Mouse (Mus musculus) hindbrain, embryonic 13.5 days (tissue): ENCODE results near the gene Map3k14. TPM values are rescaled to one million over a fixed set of nuclear protein-coding genes. Genes with fewer than 3 reads are reported as not detected.
A peak's percentile ranks its signal among the peaks of the same experiment; 100 is the strongest.

Source experiments
- ATAC-seq: fragments of 200-750 bp; cut with Nextera tagmentation; 2 replicates; pipeline ENCODE4 v1.8.0; 2017; ENCODE audit warnings: moderate TSS enrichment; ENCODE audit not compliant: low FRiP score
- H3K27ac ChIP-seq: fragments of 300-500 bp; sonication (generic); 2 replicates; pipeline ENCODE4 v1.5.1; 2015; ENCODE audit warnings: inconsistent platforms, mild to moderate bottlenecking, moderate library complexity
- H3K27me3 ChIP-seq: fragments of 300-500 bp; sonication (generic); 2 replicates; pipeline ENCODE4 v1.6.1; 2015; ENCODE audit warnings: mild to moderate bottlenecking, inconsistent platforms
- H3K36me3 ChIP-seq: fragments of 300-500 bp; sonication (generic); 2 replicates; pipeline ENCODE4 v1.6.1; 2015; ENCODE audit warnings: mild to moderate bottlenecking, inconsistent platforms
- H3K4me1 ChIP-seq: fragments of 300-500 bp; sonication (generic); replicated peaks from 2 replicates; pipeline ENCODE4 v1.6.1; 2015; ENCODE audit warnings: inconsistent platforms
- H3K4me2 ChIP-seq: fragments of 300-500 bp; sonication (generic); 2 replicates; pipeline ENCODE4 v1.6.1; 2015; ENCODE audit warnings: inconsistent platforms, mild to moderate bottlenecking, moderate library complexity
- H3K4me3 ChIP-seq: fragments of 300-500 bp; sonication (generic); 2 replicates; pipeline ENCODE4 v1.5.1; 2015; ENCODE audit warnings: mild to moderate bottlenecking, inconsistent platforms
- H3K9ac ChIP-seq: fragments of 300-500 bp; sonication (generic); 2 replicates; pipeline ENCODE4 v1.6.1; 2015; ENCODE audit warnings: mild to moderate bottlenecking, inconsistent platforms
- H3K9me3 ChIP-seq: fragments of 300-500 bp; sonication (generic); 2 replicates; pipeline ENCODE4 v1.6.1; 2016; ENCODE audit warnings: inconsistent platforms
- WGBS: fragments of 180-500 bp; shearing (Covaris S2); methylation state at CpG from one replicate; pipeline ENCODE4 v1.1.7; 2015; 5-methylcytosine and 5-hydroxymethylcytosine counted together
- polyA plus RNA-seq: library from polyadenylated mRNA; unstranded; fragments of >200 nt; fragmentation: Nextera tagmentation; extraction: Ambion mirVana; gene quantifications from 2 replicates; pipeline ENCODE4 v1.2.1, GENCODE M21; 2015

The Map3k14 gene
- polyA plus RNA-seq, 1 experiment from 2014 or later = 3.2 TPM

DNA sequence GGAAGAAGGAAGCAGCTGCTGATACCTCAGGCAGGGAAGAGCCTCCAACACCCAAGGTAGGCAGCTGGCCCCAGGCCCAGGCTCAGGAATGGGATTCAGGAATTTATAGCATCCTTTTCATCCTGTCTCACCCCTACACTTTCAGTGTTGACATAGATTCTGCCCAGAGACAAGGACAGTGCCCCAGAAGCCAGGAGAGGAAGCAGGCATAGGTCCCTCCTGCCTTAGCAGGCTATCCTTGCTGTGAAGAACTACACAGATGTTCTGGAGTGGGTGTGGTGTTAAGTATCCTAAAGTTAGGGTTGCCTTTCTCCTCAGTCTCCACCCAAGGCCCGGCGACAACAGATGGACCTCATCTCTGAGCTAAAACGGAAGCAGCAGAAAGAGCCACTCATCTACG lies 69.9 kb downstream of the Map3k14 start:
- peaks cover 40% of the 10 kb centered on the region for H3K4me1 ChIP-seq
- no peak overlapping the region for H3K27ac ChIP-seq
- peaks cover 93% of the 10 kb centered on the region for H3K27me3 ChIP-seq
- ATAC-seq = no peak
- H3K9ac ChIP-seq = no peak overlapping the region
- H3K9me3 ChIP-seq = no peaks in the 10 kb centered on the region
- peaks cover 16% of the 10 kb centered on the region for H3K36me3 ChIP-seq
- H3K4me2 ChIP-seq = no peak overlapping the region
- WGBS = 86% methylated on average over 4 of the region's 4 CpGs
- H3K4me3 ChIP-seq = no peak overlapping the region

DNA sequence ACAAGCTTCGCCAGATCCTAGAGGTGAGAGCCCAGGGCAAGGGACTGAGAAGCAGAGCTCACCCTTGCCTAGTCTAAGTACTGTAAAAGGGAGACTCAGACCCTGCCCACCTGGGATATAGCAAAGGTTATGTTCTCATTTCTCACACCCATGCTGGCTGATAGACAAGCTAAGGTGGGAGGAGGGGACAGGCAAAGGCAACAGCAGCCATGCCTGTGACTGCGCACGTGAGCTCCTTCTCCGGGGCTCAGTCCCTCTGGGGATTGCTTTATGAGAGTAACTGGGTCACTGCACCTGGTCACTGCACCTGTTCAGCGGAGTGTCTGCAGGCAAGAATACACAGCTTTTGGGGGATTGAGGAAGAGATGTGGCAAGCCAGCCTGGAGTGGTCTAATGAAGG lies 71.6 kb downstream of the Map3k14 start:
- ATAC-seq = no peak
- Histone ChIP-seq H3K9me3 (no peaks in the 10 kb centered on the region), H3K36me3 (peaks cover 16% of the 10 kb centered on the region), H3K9ac (no peak overlapping the region), H3K27ac (no peak overlapping the region), H3K27me3 (peaks cover 100% of the 10 kb centered on the region), H3K4me1 (peaks cover 33% of the 10 kb centered on the region), H3K4me3 (no peak overlapping the region), H3K4me2 (no peak overlapping the region)
- WGBS = 86% methylated on average over 5 of the region's 5 CpGs

DNA sequence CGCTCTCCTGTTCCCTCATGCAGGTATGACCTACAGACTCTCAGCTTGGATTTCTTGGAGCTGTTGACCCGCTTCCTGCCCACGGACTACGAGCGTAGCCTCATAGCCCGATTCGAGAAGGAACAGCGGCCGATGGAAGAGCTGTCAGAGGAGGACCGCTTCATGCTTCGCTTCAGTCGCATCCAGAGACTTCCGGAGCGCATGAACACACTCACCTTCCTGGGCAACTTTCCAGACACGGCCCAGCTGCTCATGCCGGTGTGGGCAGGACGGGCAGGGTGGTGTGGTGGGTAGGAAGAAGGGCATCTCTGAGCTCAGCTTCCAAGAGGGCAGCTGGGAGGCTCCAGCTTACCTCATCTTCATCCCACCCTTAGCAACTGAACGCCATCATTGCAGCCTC lies 72.0 kb downstream of the Map3k14 start:
- no peaks in the 10 kb centered on the region for H3K9me3 ChIP-seq
- WGBS = 92% methylated on average over 18 of the region's 18 CpGs
- H3K27me3 ChIP-seq = peaks cover 100% of the 10 kb centered on the region
- peaks cover 33% of the 10 kb centered on the region for H3K4me1 ChIP-seq
- H3K27ac ChIP-seq = no peak overlapping the region
- ATAC-seq = no peak
- no peak overlapping the region for H3K9ac ChIP-seq
- H3K36me3 ChIP-seq = peaks cover 16% of the 10 kb centered on the region
- H3K4me2 ChIP-seq = no peak overlapping the region
- no peak overlapping the region for H3K4me3 ChIP-seq

DNA sequence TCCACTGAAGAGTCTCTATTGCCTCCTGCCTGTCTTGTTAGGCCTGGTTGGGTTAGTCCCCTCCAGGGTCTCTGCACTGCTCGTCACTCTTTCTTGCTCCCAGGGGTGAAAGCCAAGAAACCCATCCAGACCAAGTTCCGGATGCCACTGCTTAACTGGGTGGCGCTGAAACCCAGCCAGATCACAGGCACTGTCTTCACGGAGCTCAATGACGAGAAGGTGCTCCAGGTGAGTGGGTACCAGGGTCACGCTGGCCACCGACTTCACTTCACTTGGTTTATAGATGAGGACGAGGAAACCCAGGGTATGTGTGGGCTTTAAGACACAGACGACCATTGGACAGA lies 73.5 kb downstream of the Map3k14 start:
- Histone ChIP-seq H3K36me3 (peaks cover 21% of the 10 kb centered on the region), H3K4me3 (no peak overlapping the region), H3K9me3 (no peaks in the 10 kb centered on the region), H3K27me3 (peaks cover 99% of the 10 kb centered on the region), H3K9ac (no peak overlapping the region), H3K27ac (no peak overlapping the region), H3K4me1 (peaks cover 22% of the 10 kb centered on the region), H3K4me2 (no peak overlapping the region)
- WGBS = 28% methylated on average over 9 of the region's 9 CpGs
- no peak for ATAC-seq

DNA sequence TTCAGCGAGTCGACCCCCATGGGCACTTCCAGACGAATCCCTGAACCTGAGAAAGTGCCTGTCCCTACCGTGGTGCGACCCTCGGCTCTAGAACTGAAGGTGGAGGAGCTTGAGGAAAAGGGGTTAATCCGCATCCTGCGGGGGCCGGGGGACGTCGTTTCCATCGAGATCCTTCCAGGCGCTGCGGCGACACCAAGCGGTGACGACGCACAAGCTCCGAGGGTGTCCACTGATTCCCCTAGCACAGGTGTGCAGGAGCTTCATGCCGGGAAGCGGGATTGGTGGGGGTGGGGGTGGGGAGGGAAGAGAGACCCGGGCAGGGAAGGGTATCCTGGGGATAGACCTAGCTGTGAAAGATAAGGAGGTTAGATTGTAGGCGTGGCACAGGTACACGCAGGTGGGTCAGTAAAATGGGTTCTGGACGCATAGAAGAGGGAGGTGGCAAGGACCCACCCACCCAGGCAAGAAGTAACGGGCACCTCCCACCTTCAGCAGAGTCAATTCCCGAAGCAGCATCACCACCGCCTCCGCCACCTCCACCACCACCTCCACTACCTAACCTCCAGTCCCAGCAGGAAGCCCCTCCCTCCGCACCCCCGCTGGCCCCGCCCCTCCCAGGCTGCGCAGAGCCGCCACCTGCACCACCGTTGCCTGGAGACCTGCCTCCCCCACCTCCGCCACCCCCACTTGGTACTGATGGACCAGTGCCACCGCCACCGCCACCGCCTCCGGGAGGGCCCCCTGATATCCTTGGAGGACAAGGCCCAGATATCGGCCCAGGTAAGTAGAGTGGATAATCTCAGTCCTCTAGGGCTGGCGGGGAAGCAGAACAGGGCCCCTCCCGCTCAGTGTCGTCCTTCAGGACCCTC lies 74.1 kb downstream of the Map3k14 start:
- Histone ChIP-seq H3K4me3 (peak overlapping the region; percentile 37), H3K4me1 (peaks cover 16% of the 10 kb centered on the region), H3K4me2 (peak overlapping the region; percentile 56), H3K27ac (no peak overlapping the region), H3K27me3 (peaks cover 95% of the 10 kb centered on the region), H3K36me3 (peaks cover 23% of the 10 kb centered on the region), H3K9ac (peak overlapping the region; percentile 53), H3K9me3 (no peaks in the 10 kb centered on the region)
- ATAC-seq = peak; percentile 55
- WGBS = 8% methylated on average over 37 of the region's 44 CpGs

DNA sequence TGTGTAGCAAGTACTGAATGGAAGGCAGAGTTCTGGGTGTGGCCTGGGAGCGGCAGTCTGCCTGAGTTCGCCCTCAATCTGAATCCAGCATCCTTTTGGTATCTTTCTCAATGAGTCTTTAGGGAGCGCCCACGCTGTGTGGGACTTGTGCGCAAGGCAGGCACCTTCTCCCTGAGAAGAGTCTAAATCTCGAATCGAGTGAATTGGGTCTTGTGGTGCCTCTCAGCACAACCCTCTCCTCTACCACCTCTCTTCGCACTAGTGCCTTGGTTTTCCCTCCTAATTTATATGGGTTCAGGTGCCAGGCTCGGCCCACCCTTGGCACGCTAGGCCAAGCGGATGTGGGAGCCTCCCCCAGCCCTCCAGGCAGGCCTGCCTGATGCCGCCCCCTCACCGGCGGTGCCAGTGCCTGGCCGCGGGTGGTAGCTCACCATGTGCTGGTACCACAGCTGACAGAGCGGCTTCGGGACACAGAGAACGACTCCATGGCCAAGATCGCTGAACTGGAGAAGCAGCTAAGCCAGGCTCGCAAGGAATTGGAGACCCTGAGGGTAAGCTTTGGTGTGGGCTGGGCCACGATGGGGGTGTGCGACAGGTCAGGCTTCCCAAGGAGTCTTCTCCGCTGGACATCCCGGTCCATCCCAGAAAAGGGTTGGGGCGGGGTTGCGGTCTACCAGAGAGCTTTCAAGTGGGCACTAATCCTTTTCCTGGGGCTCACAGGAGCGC lies 74.9 kb downstream of the Map3k14 start:
- Histone ChIP-seq H3K9ac (peak overlapping the region; percentile 53), H3K4me3 (peak overlapping the region; percentile 37), H3K4me1 (peaks cover 15% of the 10 kb centered on the region), H3K36me3 (peaks cover 25% of the 10 kb centered on the region), H3K9me3 (no peaks in the 10 kb centered on the region), H3K27me3 (peaks cover 87% of the 10 kb centered on the region), H3K27ac (no peak overlapping the region), H3K4me2 (peak overlapping the region; percentile 56)
- 16% methylated on average over 28 of the region's 28 CpGs for WGBS
- peak; percentile 27 for ATAC-seq

DNA sequence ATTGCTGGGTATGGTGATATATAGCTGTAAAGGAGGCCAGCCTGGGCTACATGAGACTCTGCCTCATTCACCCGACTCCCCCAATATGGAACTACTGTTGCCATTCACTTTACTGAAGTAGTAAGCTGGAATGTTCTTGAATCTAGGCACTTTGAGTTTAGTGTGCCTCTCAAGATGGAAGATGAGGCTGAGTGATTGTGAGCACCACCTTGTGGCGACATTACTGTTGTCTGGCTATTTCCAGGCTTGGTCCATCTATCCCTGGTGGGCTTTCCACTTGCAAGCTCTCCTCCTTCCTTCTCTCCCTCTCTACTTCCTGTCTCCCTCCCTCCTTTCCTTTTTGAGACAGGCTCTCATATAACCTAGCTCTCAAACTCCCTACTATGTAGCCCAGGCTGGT lies 82.4 kb downstream of the Map3k14 start:
- peaks cover 23% of the 10 kb centered on the region for H3K27me3 ChIP-seq
- H3K4me3 ChIP-seq = no peak overlapping the region
- 0 out of 2 replicates have a peak, but pooled peaks cover 9% of the 10 kb centered on the region for H3K36me3 ChIP-seq
- no peaks in the 10 kb centered on the region for H3K4me1 ChIP-seq
- 48% methylated on average over 2 of the region's 2 CpGs for WGBS
- no peak overlapping the region for H3K9ac ChIP-seq
- H3K4me2 ChIP-seq = no peak overlapping the region
- no peaks in the 10 kb centered on the region for H3K9me3 ChIP-seq
- no peak for ATAC-seq
- H3K27ac ChIP-seq = no peak overlapping the region

DNA sequence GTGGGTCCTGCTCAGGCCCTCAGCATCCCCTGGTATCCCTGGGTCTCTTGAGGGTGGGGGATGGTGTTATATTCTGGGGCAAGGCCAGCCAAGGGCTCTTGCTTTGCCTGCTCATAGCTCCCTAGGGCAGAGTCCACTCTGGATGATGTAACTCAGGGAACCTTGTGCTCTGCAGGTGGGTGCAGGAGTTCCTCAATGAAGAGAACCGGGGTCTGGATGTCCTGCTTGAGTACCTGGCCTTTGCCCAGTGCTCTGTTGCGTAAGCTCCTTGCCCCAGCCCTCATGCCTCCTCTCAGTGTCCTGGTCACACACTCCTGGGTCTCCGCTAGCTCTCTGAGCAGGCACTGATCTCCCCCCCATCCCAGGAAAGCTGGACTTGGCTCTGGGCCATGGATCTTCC lies 85.4 kb downstream of the Map3k14 start:
- Histone ChIP-seq H3K9ac (no peak overlapping the region), H3K36me3 (no peaks in the 10 kb centered on the region), H3K4me2 (no peak overlapping the region), H3K27ac (no peak overlapping the region), H3K4me1 (no peaks in the 10 kb centered on the region), H3K27me3 (peaks cover 13% of the 10 kb centered on the region; the same call in 1 of the 2 replicates), H3K9me3 (no peaks in the 10 kb centered on the region), H3K4me3 (no peak overlapping the region)
- WGBS = 85% methylated on average over 3 of the region's 3 CpGs
- no peak for ATAC-seq

DNA sequence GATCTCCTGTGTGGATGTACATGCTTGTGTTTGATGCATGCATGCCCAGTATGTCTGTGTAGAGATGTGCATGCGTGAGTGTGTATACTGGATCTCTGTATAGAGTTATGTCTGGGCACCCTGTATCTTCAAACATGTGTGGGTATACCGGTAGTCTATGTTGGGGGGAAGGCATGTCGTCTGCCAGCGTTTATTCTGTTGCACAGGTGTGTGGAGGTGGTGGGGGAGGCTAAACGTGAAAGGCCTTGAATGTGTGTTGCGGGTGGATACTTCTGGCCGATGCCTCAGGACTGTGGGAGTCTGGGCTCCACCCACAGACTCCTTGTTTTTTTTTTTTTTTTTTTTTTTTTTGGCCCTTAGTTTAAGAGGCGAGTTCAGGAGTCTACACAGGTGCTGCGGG lies 85.9 kb downstream of the Map3k14 start:
- no peak overlapping the region for H3K4me2 ChIP-seq
- H3K9me3 ChIP-seq = no peaks in the 10 kb centered on the region
- H3K4me3 ChIP-seq = no peak overlapping the region
- H3K27ac ChIP-seq = no peak overlapping the region
- no peaks in the 10 kb centered on the region for H3K4me1 ChIP-seq
- H3K27me3 ChIP-seq = peaks cover 13% of the 10 kb centered on the region; the same call in 1 of the 2 replicates
- ATAC-seq = no peak
- WGBS = 79% methylated on average over 9 of the region's 9 CpGs
- H3K9ac ChIP-seq = no peak overlapping the region
- no peaks in the 10 kb centered on the region for H3K36me3 ChIP-seq

DNA sequence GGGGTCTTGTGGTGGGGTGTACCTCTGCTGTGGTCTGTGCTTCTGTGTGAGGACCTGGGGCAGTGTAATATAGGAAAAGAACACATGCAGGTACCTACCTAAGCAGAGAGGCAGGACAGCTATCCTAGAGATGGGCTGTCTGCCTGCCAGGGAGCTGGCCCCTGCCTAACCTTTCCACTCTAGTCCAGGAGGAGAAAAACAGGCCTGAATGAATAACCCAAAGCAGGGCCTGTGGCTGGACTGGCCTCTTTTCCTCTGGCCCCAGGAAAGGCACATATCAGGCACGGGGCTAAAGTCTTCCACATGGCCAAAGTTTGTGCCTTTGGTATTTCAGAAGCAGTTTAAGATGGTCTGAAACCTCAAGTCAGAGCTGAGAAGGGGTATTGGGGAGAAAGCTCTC lies 86.8 kb downstream of the Map3k14 start:
- no peak overlapping the region for H3K4me2 ChIP-seq
- no peaks in the 10 kb centered on the region for H3K36me3 ChIP-seq
- no peak overlapping the region for H3K9ac ChIP-seq
- H3K27ac ChIP-seq = no peak overlapping the region
- ATAC-seq = no peak
- no peaks in the 10 kb centered on the region for H3K9me3 ChIP-seq
- WGBS = 65% methylated on average over 1 of the region's 1 CpGs
- H3K4me1 ChIP-seq = no peaks in the 10 kb centered on the region
- peaks cover 14% of the 10 kb centered on the region; the same call in 1 of the 2 replicates for H3K27me3 ChIP-seq
- no peak overlapping the region for H3K4me3 ChIP-seq

DNA sequence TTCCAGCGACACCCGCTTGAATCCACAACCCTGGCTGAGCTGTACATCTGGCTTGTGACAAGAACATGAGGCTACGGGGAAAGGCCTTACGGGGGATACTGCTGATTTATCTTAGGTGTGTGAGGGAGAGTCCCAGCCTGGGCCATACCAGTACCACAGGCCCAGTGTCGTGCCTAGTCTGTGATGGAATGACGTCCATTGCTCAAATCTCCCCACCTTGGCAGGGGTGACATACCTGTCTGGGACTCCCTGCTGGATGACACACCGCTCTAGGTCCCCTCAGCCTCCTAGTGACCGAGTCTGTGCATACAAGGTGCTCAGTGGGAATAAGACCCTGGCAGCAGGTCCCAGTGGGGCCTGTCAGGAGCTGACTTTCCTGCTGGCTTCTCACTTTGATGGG lies 88.5 kb downstream of the Map3k14 start:
- Histone ChIP-seq H3K9me3 (no peaks in the 10 kb centered on the region), H3K4me2 (no peak overlapping the region), H3K9ac (no peak overlapping the region), H3K4me3 (no peak overlapping the region), H3K4me1 (peaks cover 4% of the 10 kb centered on the region; the same call in 1 of the 2 replicates), H3K27ac (no peak overlapping the region), H3K36me3 (no peaks in the 10 kb centered on the region), H3K27me3 (peaks cover 22% of the 10 kb centered on the region)
- 93% methylated on average over 8 of the region's 8 CpGs for WGBS
- no peak for ATAC-seq

DNA sequence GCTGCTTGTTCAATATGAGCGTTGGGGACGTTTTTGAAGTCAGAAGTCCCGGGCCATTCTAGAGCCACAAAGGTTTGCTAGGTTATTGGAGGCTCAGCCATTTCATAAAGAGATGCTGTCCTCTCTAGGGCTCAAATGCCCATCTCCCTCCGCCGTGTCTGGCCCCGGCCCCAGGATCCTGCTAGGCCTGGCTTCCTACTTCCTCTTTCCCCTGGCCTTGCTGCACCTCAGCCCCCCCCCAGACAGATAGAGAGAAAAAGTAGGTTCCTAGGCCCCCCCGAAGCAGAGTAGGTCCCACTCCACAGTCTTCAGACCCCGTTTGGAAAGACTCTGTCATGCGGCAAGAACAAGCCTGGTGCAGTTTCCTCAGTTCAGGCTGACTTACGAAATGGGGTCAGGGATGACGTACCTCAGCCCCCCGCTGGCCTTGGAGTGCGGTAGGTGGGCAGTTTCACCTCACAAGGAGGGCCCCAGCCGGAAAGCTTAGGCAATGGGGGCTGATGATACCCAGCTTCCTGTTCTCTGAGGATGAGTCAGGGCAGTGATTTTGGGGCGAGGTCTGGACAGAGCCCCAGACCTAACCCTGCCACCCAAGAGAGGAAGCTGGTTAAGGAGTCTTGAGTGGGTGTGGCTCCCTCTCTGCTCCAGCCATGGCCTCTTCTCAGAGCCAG lies 89.3 kb downstream of the Map3k14 start:
- no peak overlapping the region for H3K4me2 ChIP-seq
- H3K9me3 ChIP-seq = no peaks in the 10 kb centered on the region
- H3K4me3 ChIP-seq = no peak overlapping the region
- no peaks in the 10 kb centered on the region for H3K36me3 ChIP-seq
- no peak for ATAC-seq
- H3K9ac ChIP-seq = no peak overlapping the region
- H3K27me3 ChIP-seq = peaks cover 30% of the 10 kb centered on the region
- peaks cover 4% of the 10 kb centered on the region; the same call in 1 of the 2 replicates for H3K4me1 ChIP-seq
- 83% methylated on average over 15 of the region's 15 CpGs for WGBS
- no peak overlapping the region for H3K27ac ChIP-seq
